Mouse (Mus musculus): ENCODE data around the gene Wnt5b. TPM values are rescaled to one million over a fixed set of nuclear protein-coding genes. Genes with fewer than 3 reads are reported as not detected.

The Wnt5b gene
- polyA plus RNA-seq, 1 experiment, result not detected

DNA sequence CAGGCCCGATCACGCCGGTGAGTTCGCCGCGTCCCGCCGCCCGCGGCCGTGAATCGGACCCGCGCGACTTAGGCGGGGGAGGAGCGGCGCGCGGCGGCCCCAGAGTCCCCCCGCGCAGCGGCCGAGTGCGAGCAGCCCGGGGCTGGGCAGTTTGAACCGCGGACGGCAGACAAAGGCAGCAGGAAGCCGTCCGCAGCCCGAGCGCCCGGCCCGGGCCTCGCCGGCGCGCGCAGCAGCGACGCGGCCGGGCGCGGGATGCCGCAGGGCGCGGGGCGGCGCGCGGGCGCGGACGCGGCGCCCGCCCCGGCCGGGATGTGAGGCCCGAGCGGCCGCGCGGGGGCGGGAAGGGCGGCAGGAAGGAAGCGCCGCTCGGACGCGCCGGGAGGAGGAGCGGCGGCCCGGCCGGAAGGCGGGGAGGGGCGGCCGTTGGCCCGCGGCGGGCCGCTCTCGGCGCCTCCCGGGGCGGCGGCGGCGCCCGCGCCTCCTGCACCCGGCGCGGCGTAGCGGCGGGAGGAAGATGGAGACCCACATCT lies 64.7 kb downstream of the Wnt5b start, which contains the start of gene Fbxl14:
Fbxl14 (plus strand) TSS at position 326 of the 533 bp plus-strand sequence.
- peaks cover 7% of the 10 kb centered on the region for H3K4me1 ChIP-seq (ENCODE audit: control insufficient read depth, insufficient read depth, low read length)
- peak within 1 kb of the TSS; percentile 89 for H3K27ac ChIP-seq (ENCODE audit: insufficient read depth, low read depth, low read length)
- TF ChIP-seq POLR2A (IDR thresholded peaks at IDR 0.05; ENCODE audit: borderline replicate concordance, low read depth, low read length) (no peak), CTCF (IDR thresholded peaks at IDR 0.05; ENCODE audit: low read depth, low read length) (no peak)
- H3K4me3 ChIP-seq (ENCODE audit: insufficient read depth, low read length), result peak within 1 kb of the TSS; percentile 69

DNA sequence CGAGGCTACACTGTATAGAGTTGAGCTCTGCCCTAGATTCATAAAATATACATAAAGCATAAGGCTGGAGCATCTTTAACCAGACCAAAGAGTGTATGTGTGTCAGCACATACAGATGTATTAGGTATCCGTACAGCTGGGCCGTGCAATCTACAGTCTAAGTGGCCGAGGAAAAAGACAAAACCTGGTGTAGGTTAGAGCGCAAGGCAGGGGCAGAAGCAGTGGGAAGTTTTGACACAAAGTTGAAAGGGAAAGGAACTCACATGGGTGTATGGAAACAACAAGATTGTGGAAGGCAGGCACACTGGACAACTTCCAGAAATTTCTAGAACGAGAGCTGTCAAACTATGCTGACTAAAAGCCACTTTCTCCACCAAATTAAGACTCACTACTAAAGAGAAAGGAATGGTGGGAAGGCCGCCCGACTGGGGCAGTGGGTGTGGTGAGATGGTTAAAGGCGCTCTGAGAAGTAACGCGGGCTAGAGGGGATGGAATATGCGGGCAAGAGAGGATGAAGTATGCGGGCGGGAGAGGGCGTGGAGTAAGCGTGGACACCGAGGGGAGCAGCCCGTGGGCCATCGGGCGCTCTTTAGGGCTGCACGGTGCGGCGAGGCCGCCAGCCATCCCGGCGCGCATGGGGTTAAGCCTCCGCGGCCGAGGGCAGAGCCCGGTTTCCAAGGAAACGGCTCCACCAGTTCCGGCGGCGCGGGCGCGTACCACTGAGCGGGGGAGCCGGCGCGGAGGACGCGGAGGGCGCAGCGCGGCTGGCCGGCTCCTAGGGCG lies 65.4 kb downstream of the Wnt5b start:
- Histone ChIP-seq H3K4me1 (ENCODE audit: control insufficient read depth, insufficient read depth, low read length) (peaks cover 10% of the 10 kb centered on the region), H3K4me3 (ENCODE audit: insufficient read depth, low read length) (peak overlapping the region; percentile 69), H3K27ac (ENCODE audit: insufficient read depth, low read depth, low read length) (peak overlapping the region; percentile 89)
- TF ChIP-seq CTCF (IDR thresholded peaks at IDR 0.05; ENCODE audit: low read depth, low read length) (no peak), POLR2A (IDR thresholded peaks at IDR 0.05; ENCODE audit: borderline replicate concordance, low read depth, low read length) (no peak)

DNA sequence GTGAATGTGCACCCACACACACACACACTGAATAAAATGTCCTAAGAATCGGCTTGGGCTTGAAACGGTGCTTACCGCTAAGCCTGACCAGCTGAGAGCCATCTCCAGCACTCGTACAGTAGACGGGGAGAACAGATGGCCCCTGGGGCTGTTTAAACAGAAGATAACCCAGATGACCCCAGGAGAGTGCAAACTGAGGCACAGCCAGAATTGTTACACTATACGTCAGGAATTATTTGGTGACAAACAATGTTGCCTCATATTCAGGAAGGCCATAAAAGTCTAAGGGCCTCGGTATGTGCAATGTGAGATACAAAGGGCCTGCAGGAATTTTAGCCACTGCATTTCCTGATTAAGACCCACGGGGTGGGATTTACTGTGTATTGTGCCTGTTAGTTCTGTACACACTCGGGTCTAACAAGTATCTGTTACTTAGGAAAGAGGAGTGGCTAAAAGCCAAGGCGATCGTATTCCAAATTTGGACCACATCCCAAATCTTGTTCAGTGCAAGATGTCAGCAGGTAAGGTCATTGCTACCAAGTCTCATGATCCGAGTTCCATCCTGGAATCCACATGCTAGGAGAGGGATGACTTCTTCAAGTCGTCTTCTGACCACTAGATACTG lies 66.3 kb downstream of the Wnt5b start:
- Histone ChIP-seq H3K4me3 (ENCODE audit: insufficient read depth, low read length) (no peak overlapping the region), H3K4me1 (ENCODE audit: control insufficient read depth, insufficient read depth, low read length) (peaks cover 16% of the 10 kb centered on the region), H3K27ac (ENCODE audit: insufficient read depth, low read depth, low read length) (no peak overlapping the region)
- TF ChIP-seq POLR2A (IDR thresholded peaks at IDR 0.05; ENCODE audit: borderline replicate concordance, low read depth, low read length), result no peak
- TF ChIP-seq CTCF (IDR thresholded peaks at IDR 0.05; ENCODE audit: low read depth, low read length), result no peak

DNA sequence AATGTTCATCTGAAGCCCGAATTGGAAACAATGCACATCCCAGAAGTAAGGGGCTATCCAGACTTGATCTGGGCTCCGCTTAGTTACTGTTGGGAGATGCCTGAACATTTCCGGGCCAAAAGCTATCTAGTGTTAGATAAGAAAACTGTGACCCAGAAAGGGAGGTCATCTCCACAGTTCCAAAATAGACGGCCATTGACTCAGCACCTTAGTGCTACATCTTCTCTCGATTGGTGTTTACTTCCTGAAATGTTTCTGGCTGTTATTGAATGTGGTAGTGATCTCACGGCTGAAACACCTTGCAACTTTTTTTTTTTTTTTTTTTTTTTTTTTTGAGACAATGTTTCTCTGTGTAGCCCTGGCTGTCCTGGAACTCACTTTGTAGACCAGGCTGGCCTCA lies 68.2 kb downstream of the Wnt5b start:
- no peak overlapping the region for H3K4me3 ChIP-seq (ENCODE audit: insufficient read depth, low read length)
- H3K27ac ChIP-seq (ENCODE audit: insufficient read depth, low read depth, low read length), result no peak overlapping the region
- peaks cover 24% of the 10 kb centered on the region for H3K4me1 ChIP-seq (ENCODE audit: control insufficient read depth, insufficient read depth, low read length)
- TF ChIP-seq CTCF (IDR thresholded peaks at IDR 0.05; ENCODE audit: low read depth, low read length) (no peak), POLR2A (IDR thresholded peaks at IDR 0.05; ENCODE audit: borderline replicate concordance, low read depth, low read length) (no peak)

DNA sequence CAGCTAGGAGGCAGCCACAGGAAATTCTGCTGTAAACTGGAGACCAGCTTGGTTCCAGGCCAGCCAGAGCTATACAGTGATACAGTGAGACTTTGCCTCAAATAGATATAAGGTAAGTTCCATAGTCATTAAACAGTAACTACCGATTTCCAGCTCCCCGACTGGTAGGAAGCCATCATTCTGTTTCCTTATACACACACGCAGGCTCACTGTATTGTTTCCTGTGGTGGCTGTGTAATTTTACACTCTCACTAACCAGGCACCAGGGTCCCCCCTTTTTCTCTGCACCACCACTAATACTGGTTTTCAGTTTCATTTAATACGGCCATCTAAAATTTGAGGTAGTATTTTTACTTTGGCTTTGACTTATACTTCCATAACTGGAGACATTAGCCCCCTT lies 70.2 kb downstream of the Wnt5b start:
- Histone ChIP-seq H3K4me3 (ENCODE audit: insufficient read depth, low read length) (no peak overlapping the region), H3K4me1 (ENCODE audit: control insufficient read depth, insufficient read depth, low read length) (peaks cover 30% of the 10 kb centered on the region), H3K27ac (ENCODE audit: insufficient read depth, low read depth, low read length) (no peak overlapping the region)
- no peak for TF ChIP-seq CTCF (IDR thresholded peaks at IDR 0.05; ENCODE audit: low read depth, low read length)
- no peak for TF ChIP-seq POLR2A (IDR thresholded peaks at IDR 0.05; ENCODE audit: borderline replicate concordance, low read depth, low read length)

DNA sequence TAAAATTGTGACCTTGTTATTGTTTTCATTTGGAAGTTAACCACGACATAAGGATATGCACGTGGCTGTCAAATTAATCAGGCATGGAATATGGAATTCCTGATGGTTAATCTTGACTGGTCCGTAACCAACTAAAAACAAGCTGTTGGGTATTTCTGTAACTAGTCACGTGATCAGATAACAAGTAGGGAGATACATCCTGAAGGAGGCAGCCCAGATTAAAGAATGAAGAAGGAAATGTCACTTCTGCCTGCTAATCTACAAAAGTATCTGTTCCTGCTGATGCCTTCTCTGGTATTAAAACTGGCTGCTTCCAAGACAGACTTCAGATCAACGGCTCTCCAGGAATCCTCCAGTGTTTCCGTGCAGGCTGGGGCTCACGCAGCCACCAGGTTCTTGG lies 70.7 kb downstream of the Wnt5b start:
- Histone ChIP-seq H3K4me1 (ENCODE audit: control insufficient read depth, insufficient read depth, low read length) (peaks cover 30% of the 10 kb centered on the region), H3K4me3 (ENCODE audit: insufficient read depth, low read length) (no peak overlapping the region), H3K27ac (ENCODE audit: insufficient read depth, low read depth, low read length) (0 out of 2 replicates have a peak overlapping the region, but pooled peaks have one; percentile 15)
- TF ChIP-seq POLR2A (IDR thresholded peaks at IDR 0.05; ENCODE audit: borderline replicate concordance, low read depth, low read length), result no peak
- no peak for TF ChIP-seq CTCF (IDR thresholded peaks at IDR 0.05; ENCODE audit: low read depth, low read length)

DNA sequence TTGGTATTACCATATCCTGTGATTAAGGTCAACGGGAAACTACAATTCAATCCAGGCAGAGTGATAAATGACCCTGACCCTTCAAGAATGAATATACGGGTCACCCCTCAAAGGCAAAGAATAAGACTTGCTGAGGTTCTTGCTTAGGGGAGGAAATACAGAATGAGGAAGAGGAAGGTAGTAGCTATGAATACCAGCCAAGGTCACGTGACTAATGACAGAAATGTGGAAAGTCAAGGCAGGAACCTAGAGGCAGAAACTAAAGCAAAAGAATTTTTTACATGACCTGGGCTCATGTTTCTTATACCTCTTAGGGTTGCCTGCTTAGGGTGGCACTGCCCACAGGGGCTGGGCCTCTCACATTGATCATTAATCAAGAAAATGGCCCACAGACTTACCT lies 71.4 kb downstream of the Wnt5b start:
- Histone ChIP-seq H3K4me1 (ENCODE audit: control insufficient read depth, insufficient read depth, low read length) (peaks cover 26% of the 10 kb centered on the region), H3K27ac (ENCODE audit: insufficient read depth, low read depth, low read length) (peak overlapping the region; percentile 39), H3K4me3 (ENCODE audit: insufficient read depth, low read length) (no peak overlapping the region)
- TF ChIP-seq POLR2A (IDR thresholded peaks at IDR 0.05; ENCODE audit: borderline replicate concordance, low read depth, low read length), result no peak
- TF ChIP-seq CTCF (IDR thresholded peaks at IDR 0.05; ENCODE audit: low read depth, low read length), result no peak

DNA sequence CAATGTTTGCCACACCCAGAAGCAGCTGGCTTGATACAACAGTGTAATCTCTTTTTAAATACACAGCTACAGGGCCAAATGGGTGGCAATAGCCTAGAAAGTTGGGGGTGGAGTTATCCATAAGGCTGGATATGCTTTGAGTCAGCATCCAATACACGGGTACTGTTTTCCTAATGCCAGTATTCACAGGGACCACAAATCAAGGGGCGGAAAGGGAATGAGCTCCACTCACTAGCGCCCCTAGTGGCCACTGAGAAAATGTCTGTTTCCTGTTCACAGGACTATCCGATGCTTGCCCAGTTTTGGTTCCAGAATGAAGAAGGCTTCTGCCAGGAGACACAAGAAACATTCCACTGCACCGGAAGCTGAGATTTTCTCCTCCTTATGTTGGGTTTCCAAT lies 72.0 kb downstream of the Wnt5b start:
- peaks cover 30% of the 10 kb centered on the region for H3K4me1 ChIP-seq (ENCODE audit: control insufficient read depth, insufficient read depth, low read length)
- H3K4me3 ChIP-seq (ENCODE audit: insufficient read depth, low read length), result no peak overlapping the region
- peak; percentile 93 for TF ChIP-seq CTCF (IDR thresholded peaks at IDR 0.05; ENCODE audit: low read depth, low read length)
- no peak for TF ChIP-seq POLR2A (IDR thresholded peaks at IDR 0.05; ENCODE audit: borderline replicate concordance, low read depth, low read length)

DNA sequence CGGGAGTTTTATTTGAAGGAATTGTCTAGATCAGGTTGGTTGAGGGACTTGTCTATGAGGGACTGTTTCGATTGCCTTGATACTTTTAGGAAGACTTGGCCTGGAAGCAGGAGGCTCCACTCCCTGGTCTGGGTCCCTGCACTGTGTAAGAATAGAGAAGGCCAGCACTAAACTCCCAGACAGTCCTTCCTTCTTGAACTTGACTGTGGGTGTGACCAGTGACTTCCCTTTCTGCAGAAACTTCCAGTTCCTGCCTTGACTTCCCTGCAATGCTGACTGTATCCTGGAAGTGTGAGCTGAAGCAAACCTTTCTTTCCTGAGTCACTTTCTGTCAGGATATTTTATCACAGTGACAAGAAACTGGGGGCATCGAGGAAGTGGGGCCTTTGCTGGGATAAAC lies 73.4 kb downstream of the Wnt5b start:
- TF ChIP-seq CTCF (IDR thresholded peaks at IDR 0.05; ENCODE audit: low read depth, low read length), result no peak
- TF ChIP-seq POLR2A (IDR thresholded peaks at IDR 0.05; ENCODE audit: borderline replicate concordance, low read depth, low read length), result no peak
- H3K27ac ChIP-seq (ENCODE audit: insufficient read depth, low read depth, low read length), result peak overlapping the region; percentile 61
- no peak overlapping the region for H3K4me3 ChIP-seq (ENCODE audit: insufficient read depth, low read length)
- H3K4me1 ChIP-seq (ENCODE audit: control insufficient read depth, insufficient read depth, low read length), result peaks cover 35% of the 10 kb centered on the region

More for the DNA sequence above, 72.0 kb downstream of the Wnt5b start:
- no peak overlapping the region for H3K27ac ChIP-seq (ENCODE audit: insufficient read depth, low read depth, low read length)

DNA sequence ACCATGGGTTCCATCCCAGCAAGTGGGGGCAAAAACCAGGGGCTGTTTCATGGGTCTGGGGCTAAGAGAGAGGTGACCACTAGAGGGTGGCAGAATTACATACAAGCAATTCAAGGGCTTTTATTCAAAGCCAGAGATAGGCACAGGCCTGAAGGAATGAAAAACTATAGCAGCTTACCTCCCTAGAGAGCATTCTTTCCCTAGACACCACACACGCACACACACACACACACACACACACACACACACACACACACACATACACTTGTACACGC lies 76.4 kb downstream of the Wnt5b start:
- no peak overlapping the region for H3K27ac ChIP-seq (ENCODE audit: insufficient read depth, low read depth, low read length)
- H3K4me1 ChIP-seq (ENCODE audit: control insufficient read depth, insufficient read depth, low read length), result peaks cover 22% of the 10 kb centered on the region
- no peak overlapping the region for H3K4me3 ChIP-seq (ENCODE audit: insufficient read depth, low read length)
- peak; percentile 89 for TF ChIP-seq CTCF (IDR thresholded peaks at IDR 0.05; ENCODE audit: low read depth, low read length)
- TF ChIP-seq POLR2A (IDR thresholded peaks at IDR 0.05; ENCODE audit: borderline replicate concordance, low read depth, low read length), result no peak
